In genomic region chr13:99091562-99092278, GRCm38 (mm10) we compare ENCODE assay signal across 8 mouse cellular contexts.
DNase-seq lines count a peak whose midpoint lies in the region; ATAC-seq lines count a peak whose summit lies in the region.

No protein-coding gene starts in this region.

- H3K4me3 ChIP-seq in forebrain, embryonic 10.5 days: no peak overlapping the region
- no peak overlapping the region for H3K4me3 ChIP-seq in forebrain, embryonic 12.5 days (replicated peaks)
- no peak overlapping the region for H3K4me3 ChIP-seq in intestine, embryonic 15.5 days (replicated peaks)
- no peak overlapping the region for H3K4me3 ChIP-seq in liver, embryonic 12.5 days

- no peaks in the 10 kb centered on the region for H3K36me3 ChIP-seq in forebrain, embryonic 10.5 days (replicated peaks)
- H3K36me3 ChIP-seq in forebrain, embryonic 12.5 days (replicated peaks): no peaks in the 10 kb centered on the region
- no peaks in the 10 kb centered on the region for H3K36me3 ChIP-seq in intestine, embryonic 15.5 days
- no peaks in the 10 kb centered on the region for H3K36me3 ChIP-seq in liver, embryonic 12.5 days

- H3K9me3 ChIP-seq in forebrain, embryonic 10.5 days: no peaks in the 10 kb centered on the region
- H3K9me3 ChIP-seq in forebrain, embryonic 12.5 days: no peaks in the 10 kb centered on the region
- H3K9me3 ChIP-seq in intestine, embryonic 15.5 days: no peaks in the 10 kb centered on the region
- no peaks in the 10 kb centered on the region for H3K9me3 ChIP-seq in liver, embryonic 12.5 days (replicated peaks)

- H3K27ac ChIP-seq in forebrain, embryonic 10.5 days: peak overlapping the region; percentile 51; the same call in 1 of the 2 replicates
- no peak overlapping the region for H3K27ac ChIP-seq in forebrain, embryonic 12.5 days
- H3K27ac ChIP-seq in intestine, embryonic 15.5 days: 0 out of 2 replicates have a peak overlapping the region, but pooled peaks have one; percentile 40
- H3K27ac ChIP-seq in liver, embryonic 12.5 days: 0 out of 2 replicates have a peak overlapping the region, but pooled peaks have one; percentile 40

- 84% methylated on average over 7 of the region's 7 CpGs for WGBS in forebrain, embryonic 10.5 days
- 80% methylated on average over 7 of the region's 7 CpGs for WGBS in forebrain, embryonic 12.5 days
- 41% methylated on average over 7 of the region's 7 CpGs for WGBS in intestine, embryonic 15.5 days
- 57% methylated on average over 7 of the region's 7 CpGs for WGBS in liver, embryonic 12.5 days (ENCODE audit: insufficient replicate concordance)

- no peak for ATAC-seq in forebrain, embryonic 12.5 days (ENCODE audit: low FRiP score)
- ATAC-seq in intestine, embryonic 15.5 days: peak; percentile 21
- peak; percentile 27; the same call in 1 of the 2 replicates for ATAC-seq in liver, embryonic 12.5 days
- ATAC-seq in erythroid progenitor cell, adult 5-6 weeks (replicated peaks; ENCODE audit: low FRiP score, poor library complexity, severe bottlenecking): no peak

- no peak overlapping the region for H3K9ac ChIP-seq in forebrain, embryonic 12.5 days
- H3K9ac ChIP-seq in intestine, embryonic 15.5 days: no peak overlapping the region
- no peak overlapping the region for H3K9ac ChIP-seq in liver, embryonic 12.5 days

- no peak for DNase-seq in forebrain, embryonic 10.5 days (ENCODE audit: extremely low spot score, low spot score)
- DNase-seq in kidney, adult 18-20 months: peak; percentile 48
- DNase-seq in kidney, postnatal 14 days: no peak
- DNase-seq in layer of hippocampus, adult 8-10 months (ENCODE audit: low spot score in 2 of 2): no peak

- H3K4me1 ChIP-seq in forebrain, embryonic 10.5 days: peaks cover 28% of the 10 kb centered on the region
- peaks cover 17% of the 10 kb centered on the region for H3K4me1 ChIP-seq in forebrain, embryonic 12.5 days
- H3K4me1 ChIP-seq in intestine, embryonic 15.5 days (replicated peaks): peaks cover 12% of the 10 kb centered on the region
- peaks cover 21% of the 10 kb centered on the region for H3K4me1 ChIP-seq in liver, embryonic 12.5 days

- H3K4me2 ChIP-seq in forebrain, embryonic 12.5 days: no peak overlapping the region
- H3K4me2 ChIP-seq in intestine, embryonic 15.5 days (replicated peaks): peak overlapping the region; percentile 22
- no peak overlapping the region; the same call in 1 of the 2 replicates for H3K4me2 ChIP-seq in liver, embryonic 12.5 days

- no peaks in the 10 kb centered on the region for H3K27me3 ChIP-seq in forebrain, embryonic 10.5 days (ENCODE audit: poor library complexity, severe bottlenecking)
- no peaks in the 10 kb centered on the region for H3K27me3 ChIP-seq in forebrain, embryonic 12.5 days
- H3K27me3 ChIP-seq in intestine, embryonic 15.5 days (replicated peaks): no peaks in the 10 kb centered on the region
- no peaks in the 10 kb centered on the region for H3K27me3 ChIP-seq in liver, embryonic 12.5 days (replicated peaks)

Comparison
In these comparisons a context has a peak if more than half of its experiments do, and no peak if none do; other contexts are left out.
1. ATAC-seq: peak in intestine, embryonic 15.5 days (single experiment) and liver, embryonic 12.5 days (single experiment); none in forebrain, embryonic 12.5 days (single experiment) and erythroid progenitor cell, adult 5-6 weeks (single experiment).